Mouse (Mus musculus): ENCODE measurements around the gene Ankrd1. TPM values are rescaled to one million over a fixed set of nuclear protein-coding genes. Genes with fewer than 3 reads are reported as not detected.

Gene Ankrd1
- total RNA-seq (2021), result not detected
- long read RNA-seq, experiment 1, result 0 reads
- long read RNA-seq, experiment 2, result 0 reads

GRCm38 (mm10) chr19:36119783-36120471 lies at the start of gene Ankrd1:
Gene Ankrd1 (minus strand): TSS chr19:36120099.
- intact Hi-C loops (cut with DNase I), result loop anchor here (10.0 kb wide), 1 partner anchor 225 kb away; the partner anchor contains the start of gene Pcgf5
- DNase-seq (ENCODE audit: low spot score in 2 of 2), result no peak

- no peak for DNase-seq (ENCODE audit: low spot score in 2 of 2)
- intact Hi-C loops (cut with DNase I), result no loop called here
Measured at GRCm38 (mm10) chr19:36169101-36169500, 49.2 kb upstream of the Ankrd1 start.

GRCm38 (mm10) chr19:36168121-36168520 lies 48.2 kb upstream of the Ankrd1 start:
- intact Hi-C loops (cut with DNase I), result no loop called here

GRCm38 (mm10) chr19:36167291-36167896 lies 47.5 kb upstream of the Ankrd1 start:
- intact Hi-C loops (cut with DNase I), result no loop called here
- DNase-seq (ENCODE audit: low spot score in 2 of 2), result no peak

More at GRCm38 (mm10) chr19:36168121-36168520, 48.2 kb upstream of the Ankrd1 start:
- DNase-seq (ENCODE audit: low spot score in 2 of 2), result no peak

- no peak for DNase-seq (ENCODE audit: low spot score in 2 of 2)
- intact Hi-C loops (cut with DNase I), result no loop called here
Measured at GRCm38 (mm10) chr19:36166401-36167160, 46.7 kb upstream of the Ankrd1 start.

- intact Hi-C loops (cut with DNase I), result no loop called here
- DNase-seq (ENCODE audit: low spot score in 2 of 2), result no peak
Measured at GRCm38 (mm10) chr19:36165351-36165750, 45.5 kb upstream of the Ankrd1 start.

GRCm38 (mm10) chr19:36150241-36151007 lies 30.5 kb upstream of the Ankrd1 start:
- intact Hi-C loops (cut with DNase I), result no loop called here
- DNase-seq (ENCODE audit: low spot score in 2 of 2), result peak; percentile 11 to 57

- intact Hi-C loops (cut with DNase I), result no loop called here
- no peak for DNase-seq (ENCODE audit: low spot score in 2 of 2)
Measured at GRCm38 (mm10) chr19:36148578-36148977, 28.7 kb upstream of the Ankrd1 start.

GRCm38 (mm10) chr19:36143571-36143970 lies 23.7 kb upstream of the Ankrd1 start:
- intact Hi-C loops (cut with DNase I), result no loop called here
- no peak for DNase-seq (ENCODE audit: low spot score in 2 of 2)

- intact Hi-C loops (cut with DNase I), result no loop called here
- no peak for DNase-seq (ENCODE audit: low spot score in 2 of 2)
Measured at GRCm38 (mm10) chr19:36133731-36134130, 13.8 kb upstream of the Ankrd1 start.

- intact Hi-C loops (cut with DNase I), result no loop called here
Measured at GRCm38 (mm10) chr19:36133064-36133463, 13.2 kb upstream of the Ankrd1 start.

GRCm38 (mm10) chr19:36131990-36132389 lies 12.1 kb upstream of the Ankrd1 start:
- intact Hi-C loops (cut with DNase I), result no loop called here
- DNase-seq (ENCODE audit: low spot score in 2 of 2), result peak in 1 of 2 experiments; percentile 29

More at GRCm38 (mm10) chr19:36133064-36133463, 13.2 kb upstream of the Ankrd1 start:
- DNase-seq (ENCODE audit: low spot score in 2 of 2), result no peak

- no peak for DNase-seq (ENCODE audit: low spot score in 2 of 2)
- intact Hi-C loops (cut with DNase I), result no loop called here
Measured at GRCm38 (mm10) chr19:36130181-36130580, 10.3 kb upstream of the Ankrd1 start.

GRCm38 (mm10) chr19:36129643-36130042 lies 9.7 kb upstream of the Ankrd1 start:
- intact Hi-C loops (cut with DNase I), result no loop called here

GRCm38 (mm10) chr19:36129213-36129612 lies 9.3 kb upstream of the Ankrd1 start:
- DNase-seq (ENCODE audit: low spot score in 2 of 2), result no peak
- intact Hi-C loops (cut with DNase I), result no loop called here

More at GRCm38 (mm10) chr19:36129643-36130042, 9.7 kb upstream of the Ankrd1 start:
- no peak for DNase-seq (ENCODE audit: low spot score in 2 of 2)

GRCm38 (mm10) chr19:36128440-36128839 lies 8.5 kb upstream of the Ankrd1 start:
- DNase-seq (ENCODE audit: low spot score in 2 of 2), result no peak
- intact Hi-C loops (cut with DNase I), result no loop called here

GRCm38 (mm10) chr19:36124203-36124602 lies 4.3 kb upstream of the Ankrd1 start:
- intact Hi-C loops (cut with DNase I), result no loop called here
- DNase-seq (ENCODE audit: low spot score in 2 of 2), result no peak

GRCm38 (mm10) chr19:36119219-36119618 lies 680 bp downstream of the Ankrd1 start:
- intact Hi-C loops (cut with DNase I), result loop anchor here (10.0 kb wide), 1 partner anchor 226 kb away; the partner anchor contains the start of gene Pcgf5
- DNase-seq (ENCODE audit: low spot score in 2 of 2), result no peak

GRCm38 (mm10) chr19:36116185-36116584 lies 3.7 kb downstream of the Ankrd1 start:
- intact Hi-C loops (cut with DNase I), result loop anchor here (10.0 kb wide), 1 partner anchor 229 kb away; the partner anchor contains the start of gene Pcgf5
- DNase-seq (ENCODE audit: low spot score in 2 of 2), result no peak
